Mouse (Mus musculus) spleen, adult 2 months (tissue): ENCODE measurements around the gene Cacna1e. TPM values are rescaled to one million over a fixed set of nuclear protein-coding genes. Genes with fewer than 3 reads are reported as not detected.

ENCODE experiments used
- DNase-seq, 2 experiments: peaks; one replicate each; pipeline versions ENCODE4 v3.0.0 to v3.0.0-alpha.2; 2012 to 2021; ENCODE audit warnings: low spot score in 2 of 2, low read depth in 1 of 2
- H3K27ac ChIP-seq: fragments of 200-500 bp; 2 replicates; pipeline ENCODE4 v1.5.1; 2012; ENCODE audit warnings: low read length, inconsistent platforms; ENCODE audit not compliant: insufficient read depth
- H3K27me3 ChIP-seq: fragments of 200-500 bp; 2 replicates; pipeline ENCODE4 v1.6.1; 2012; ENCODE audit warnings: mild to moderate bottlenecking, moderate library complexity, low read length, inconsistent platforms; ENCODE audit not compliant: control insufficient read depth, insufficient read depth
- H3K36me3 ChIP-seq: fragments of 200-500 bp; 2 replicates; pipeline ENCODE4 v1.6.1; 2012; ENCODE audit warnings: mild to moderate bottlenecking, low read length, inconsistent platforms; ENCODE audit not compliant: control insufficient read depth, insufficient read depth
- H3K4me1 ChIP-seq: fragments of 200-500 bp; 2 replicates; pipeline ENCODE4 v1.6.1; 2011; ENCODE audit warnings: inconsistent platforms; ENCODE audit not compliant: control insufficient read depth, insufficient read depth, insufficient read length
- H3K4me3 ChIP-seq: fragments of 200-500 bp; 2 replicates; pipeline ENCODE4 v1.5.1; 2011; ENCODE audit warnings: mild to moderate bottlenecking, inconsistent platforms; ENCODE audit not compliant: insufficient read depth, insufficient read length; ENCODE audit errors: extremely low read depth
- CTCF ChIP-seq: fragments of 200-500 bp; IDR thresholded peaks from 2 replicates; pipeline ENCODE4 v1.5.1; 2011; ENCODE audit warnings: mild to moderate bottlenecking, inconsistent platforms; ENCODE audit not compliant: insufficient read depth, insufficient read length, insufficient replicate concordance; ENCODE audit errors: extremely low read depth
- POLR2A ChIP-seq: fragments of 200-500 bp; IDR thresholded peaks from 2 replicates; pipeline ENCODE4 v1.6.1; 2011; ENCODE audit warnings: low read depth, low read length, inconsistent platforms
- WGBS: fragments of 180-500 bp; shearing (Covaris S2); methylation state at CpG from one replicate; pipeline ENCODE4 v1.1.7; 2018; 5-methylcytosine and 5-hydroxymethylcytosine counted together
- polyA plus RNA-seq: library from polyadenylated mRNA; depleted of rRNA; stranded (reverse); fragments of >200 nt; gene quantifications from 2 replicates; pipeline ENCODE4 v1.2.3, GENCODE M21; 2012

Cacna1e gene
- polyA plus RNA-seq, 1 experiment, result 7.0 TPM

- H3K36me3 ChIP-seq, result no peaks in the 10 kb centered on the region
- no peaks in the 10 kb centered on the region for H3K4me1 ChIP-seq
- no peak overlapping the region for H3K4me3 ChIP-seq
- 69% methylated on average over 6 of the region's 6 CpGs for WGBS
- no peak overlapping the region for H3K27ac ChIP-seq
- H3K27me3 ChIP-seq, result no peaks in the 10 kb centered on the region
- TF ChIP-seq CTCF (no peak), POLR2A (no peak)
- DNase-seq, result no peak
Observed at GRCm38 (mm10) chr1:154646156-154646950, 237.9 kb downstream of the Cacna1e start.

DNA sequence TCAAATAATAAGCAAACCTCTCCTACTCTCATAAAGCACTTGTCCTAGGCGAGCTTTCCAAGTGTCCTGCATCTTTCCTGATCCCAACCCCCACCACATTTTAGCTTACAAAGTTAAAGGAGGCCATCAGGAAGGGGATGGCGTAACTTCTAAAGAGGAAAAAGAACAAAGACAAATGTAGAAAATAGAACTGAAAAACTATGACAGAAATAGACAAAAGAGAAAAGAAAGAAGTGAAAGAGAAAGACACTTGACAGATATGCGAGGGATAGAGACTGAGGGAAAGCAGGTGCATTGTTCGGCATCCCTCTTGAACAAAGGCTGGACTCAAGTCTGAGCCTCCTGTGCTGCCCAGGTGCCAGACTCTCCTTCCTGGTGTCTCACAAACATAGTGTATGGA lies 246.5 kb downstream of the Cacna1e start:
- no peak for DNase-seq

GRCm38 (mm10) chr1:154635766-154636165 lies 248.5 kb downstream of the Cacna1e start:
- Histone ChIP-seq H3K4me1 (peaks cover 7% of the 10 kb centered on the region; the same call in 1 of the 2 replicates), H3K36me3 (no peaks in the 10 kb centered on the region), H3K4me3 (no peak overlapping the region), H3K27me3 (no peaks in the 10 kb centered on the region), H3K27ac (no peak overlapping the region)
- TF ChIP-seq CTCF, result no peak
- no peak for TF ChIP-seq POLR2A
- 91% methylated on average over 9 of the region's 9 CpGs for WGBS
- no peak for DNase-seq

More for the DNA sequence above, 246.5 kb downstream of the Cacna1e start:
- Histone ChIP-seq H3K4me1 (peaks cover 7% of the 10 kb centered on the region; the same call in 1 of the 2 replicates), H3K27ac (no peak overlapping the region), H3K36me3 (no peaks in the 10 kb centered on the region), H3K27me3 (no peaks in the 10 kb centered on the region), H3K4me3 (no peak overlapping the region)
- 47% methylated on average over 4 of the region's 4 CpGs for WGBS
- TF ChIP-seq CTCF, result no peak
- TF ChIP-seq POLR2A, result no peak

DNA sequence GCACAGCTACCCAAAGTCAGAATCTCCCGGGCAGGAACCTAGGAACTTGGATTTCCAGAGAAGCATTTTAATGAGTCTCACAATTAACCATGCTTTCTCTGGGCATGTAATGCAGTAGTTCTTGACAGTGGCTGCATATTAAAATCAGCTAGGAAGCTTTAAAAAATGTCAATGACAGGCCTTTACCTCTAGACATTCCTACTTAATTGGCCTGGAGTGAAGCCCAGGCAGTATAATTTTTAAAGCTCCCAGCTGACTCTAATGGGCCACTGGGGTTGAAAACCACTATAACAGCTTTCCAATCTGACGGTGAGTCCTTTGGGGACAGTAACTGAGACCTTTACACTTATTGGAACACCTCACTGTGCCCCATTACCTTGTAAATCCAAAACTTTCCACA lies 251.4 kb downstream of the Cacna1e start:
- WGBS, result 85% methylated on average over 2 of the region's 2 CpGs
- no peaks in the 10 kb centered on the region for H3K36me3 ChIP-seq
- TF ChIP-seq CTCF (no peak), POLR2A (no peak)
- H3K4me3 ChIP-seq, result no peak overlapping the region
- H3K27ac ChIP-seq, result no peak overlapping the region
- no peak for DNase-seq
- no peaks in the 10 kb centered on the region for H3K27me3 ChIP-seq
- peaks cover 7% of the 10 kb centered on the region; the same call in 1 of the 2 replicates for H3K4me1 ChIP-seq

GRCm38 (mm10) chr1:154622666-154623653 lies 261.3 kb downstream of the Cacna1e start:
- no peak for TF ChIP-seq POLR2A
- no peak for TF ChIP-seq CTCF
- H3K36me3 ChIP-seq, result no peaks in the 10 kb centered on the region
- H3K27me3 ChIP-seq, result no peaks in the 10 kb centered on the region
- peaks cover 7% of the 10 kb centered on the region; the same call in 1 of the 2 replicates for H3K4me1 ChIP-seq
- no peak overlapping the region for H3K27ac ChIP-seq
- 90% methylated on average over 16 of the region's 16 CpGs for WGBS
- H3K4me3 ChIP-seq, result no peak overlapping the region
- DNase-seq, result no peak

DNA sequence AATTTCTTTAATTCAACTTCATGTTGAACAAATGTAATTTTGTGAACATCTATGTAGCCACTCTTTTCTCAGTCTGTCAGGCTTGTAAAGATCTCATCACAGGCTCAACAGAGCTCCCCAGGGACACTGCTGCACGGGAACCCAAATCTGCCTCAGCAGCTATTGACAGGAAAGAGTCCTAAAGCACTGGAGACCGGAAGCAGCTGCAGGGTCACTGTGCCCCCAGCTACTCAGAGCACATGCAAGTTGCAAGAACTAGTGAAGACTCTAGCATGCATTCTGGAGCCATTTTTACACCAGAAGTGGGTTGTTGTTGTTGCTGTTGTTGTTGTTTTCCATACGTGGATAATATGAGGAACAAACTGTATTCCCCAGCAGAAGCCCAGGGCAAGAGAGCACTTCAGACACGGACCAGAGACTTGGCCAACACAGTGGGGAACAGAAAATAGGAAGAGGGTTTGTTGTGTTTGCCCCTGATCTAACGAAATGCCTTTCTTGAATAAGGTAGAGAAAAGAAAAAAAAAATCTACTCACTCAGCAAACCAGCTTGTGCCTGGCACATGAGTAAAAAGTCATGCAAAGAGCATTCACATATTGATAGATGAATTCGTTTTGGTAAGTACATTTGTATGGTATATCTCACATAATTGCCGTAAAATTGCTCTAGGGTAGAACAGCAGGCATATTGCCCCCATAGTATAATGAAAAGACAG lies 266.4 kb downstream of the Cacna1e start:
- H3K4me1 ChIP-seq, result peaks cover 13% of the 10 kb centered on the region; the same call in 1 of the 2 replicates
- no peaks in the 10 kb centered on the region for H3K27me3 ChIP-seq
- TF ChIP-seq CTCF, result no peak
- TF ChIP-seq POLR2A, result no peak
- DNase-seq, result peak; percentile 30 to 56
- H3K4me3 ChIP-seq, result no peak overlapping the region
- WGBS, result 30% methylated on average over 7 of the region's 7 CpGs
- no peaks in the 10 kb centered on the region for H3K36me3 ChIP-seq
- H3K27ac ChIP-seq, result peak overlapping the region; percentile 25; the same call in 1 of the 2 replicates
